Mouse (Mus musculus): ENCODE measurements at regions not wholly inside any gene's neighbourhood (a gene's known extent, or its start where the extent isn't known, plus 50 kb on each side); places are given as distances from the start of the nearest gene placed in this dataset.

DNA sequence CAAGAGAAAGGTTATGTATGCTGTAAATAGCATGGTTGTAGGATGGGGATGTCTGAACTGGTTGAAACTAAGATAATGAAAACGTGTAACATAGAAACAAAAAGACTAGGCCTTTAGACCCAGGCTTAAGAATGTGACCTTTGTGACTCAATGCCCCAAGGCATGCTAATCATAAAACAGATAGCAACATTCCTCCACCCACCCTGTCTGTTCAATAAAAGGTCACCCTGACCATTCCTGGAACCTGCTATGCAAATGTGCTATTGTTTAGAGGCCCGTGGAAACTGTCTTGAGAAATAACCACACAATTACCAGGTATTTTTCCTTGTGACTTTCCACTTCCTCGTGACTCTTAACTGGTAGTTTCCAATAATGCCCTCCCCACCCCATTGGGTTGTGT lies 288.3 kb upstream of the Alcam start:
- no peak for DNase-seq

- DNase-seq: no peak
Observed at GRCm38 (mm10) chr16:52726120-52726844, 272.4 kb upstream of the Alcam start.

GRCm38 (mm10) chr16:52718231-52718932 lies 264.5 kb upstream of the Alcam start:
- DNase-seq: no peak

- no peak for DNase-seq
Observed at GRCm38 (mm10) chr16:52690272-52690671, 236.4 kb upstream of the Alcam start.

GRCm38 (mm10) chr16:52654825-52655224 lies 201.0 kb upstream of the Alcam start:
- DNase-seq: no peak
